Mouse (Mus musculus): ENCODE measurements around the gene Iqck. TPM values are rescaled to one million over a fixed set of nuclear protein-coding genes. Genes with fewer than 3 reads are reported as not detected.

Iqck gene
- polyA plus RNA-seq, 2 experiments: 0.22 to 0.40 TPM

DNA sequence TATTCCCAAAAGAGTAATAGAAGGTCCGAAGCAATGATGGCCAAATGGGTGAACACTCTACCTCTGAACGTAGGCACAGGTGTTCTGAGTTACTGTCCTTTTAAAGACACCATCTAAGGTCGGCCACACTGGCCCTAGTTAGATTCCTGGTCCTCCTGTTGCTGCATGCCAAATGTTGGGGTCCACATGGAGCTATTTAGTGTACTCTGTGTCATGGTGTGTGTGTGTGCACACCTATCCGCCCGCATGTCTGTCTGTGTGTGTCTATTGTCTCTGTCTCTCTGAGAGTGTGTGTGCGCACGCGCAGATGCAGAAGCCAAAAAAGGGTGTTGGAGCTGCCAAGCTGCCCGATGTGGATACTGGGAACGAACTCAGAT lies 121.6 kb downstream of the Iqck start:
- no peak for DNase-seq (ENCODE audit: low read depth in 3 of 3, low spot score in 3 of 3)
- TF ChIP-seq EP300 (IDR thresholded peaks at IDR 0.05; ENCODE audit: low read depth) (no peak), CTCF (IDR thresholded peaks at IDR 0.05; ENCODE audit: low read depth) (no peak)
- H3K9me3 ChIP-seq (ENCODE audit: control insufficient read depth, low read length): no peaks in the 10 kb centered on the region
- ATAC-seq (ENCODE audit: insufficient read depth): no peak
- H3K36me3 ChIP-seq (replicated peaks; ENCODE audit: control insufficient read depth, insufficient read depth, low read depth): no peaks in the 10 kb centered on the region
- no peak overlapping the region for H3K27ac ChIP-seq
- H3K4me1 ChIP-seq (replicated peaks; ENCODE audit: control insufficient read depth in 2 of 2, insufficient read depth in 2 of 2, low read length in 1 of 2): no peaks in the 10 kb centered on the region
- H3K27me3 ChIP-seq (ENCODE audit: control insufficient read depth, insufficient read depth, low read length): no peaks in the 10 kb centered on the region
- no peak overlapping the region for H3K4me2 ChIP-seq (ENCODE audit: low read depth)
- no peak overlapping the region for H3K4me3 ChIP-seq (ENCODE audit: insufficient read depth in 1 of 2, low read depth in 2 of 2, low read length in 2 of 2)
- WGBS (ENCODE audit: insufficient replicate concordance): 68% methylated on average over 10 of the region's 10 CpGs
- no peak overlapping the region for H3K9ac ChIP-seq (replicated peaks)

DNA sequence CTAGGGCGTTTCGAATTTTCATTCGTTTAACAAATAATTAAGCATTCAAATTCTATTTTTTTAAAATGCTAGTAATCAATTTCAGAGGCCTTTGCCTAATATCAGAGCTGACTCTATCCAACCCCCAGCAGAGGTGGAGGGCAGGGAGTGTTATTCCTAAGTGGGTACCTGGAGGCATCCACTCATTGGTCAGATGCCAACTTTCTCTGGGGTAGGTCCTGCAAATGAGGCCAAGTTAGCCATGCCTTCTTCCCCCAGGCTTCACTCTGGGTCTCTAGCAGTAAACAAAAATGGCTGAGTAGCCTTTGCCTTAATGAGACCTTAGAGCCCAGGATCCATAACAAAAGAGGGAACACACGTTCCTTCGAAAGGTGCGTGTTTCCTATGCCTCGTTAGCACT lies 123.6 kb downstream of the Iqck start:
- Histone ChIP-seq H3K9ac (replicated peaks) (no peak overlapping the region), H3K9me3 (ENCODE audit: control insufficient read depth, low read length) (no peaks in the 10 kb centered on the region), H3K27me3 (ENCODE audit: control insufficient read depth, insufficient read depth, low read length) (no peaks in the 10 kb centered on the region), H3K4me3 (ENCODE audit: insufficient read depth in 1 of 2, low read depth in 2 of 2, low read length in 2 of 2) (no peak overlapping the region), H3K4me1 (replicated peaks; ENCODE audit: control insufficient read depth in 2 of 2, insufficient read depth in 2 of 2, low read length in 1 of 2) (no peaks in the 10 kb centered on the region), H3K4me2 (ENCODE audit: low read depth) (no peak overlapping the region), H3K36me3 (replicated peaks; ENCODE audit: control insufficient read depth, insufficient read depth, low read depth) (no peaks in the 10 kb centered on the region), H3K27ac (no peak overlapping the region)
- WGBS (ENCODE audit: insufficient replicate concordance): 75% methylated on average over 7 of the region's 7 CpGs
- no peak for TF ChIP-seq EP300 (IDR thresholded peaks at IDR 0.05; ENCODE audit: low read depth)
- TF ChIP-seq CTCF (IDR thresholded peaks at IDR 0.05; ENCODE audit: low read depth): no peak
- no peak for ATAC-seq (ENCODE audit: insufficient read depth)
- no peak for DNase-seq (ENCODE audit: low read depth in 3 of 3, low spot score in 3 of 3)

DNA sequence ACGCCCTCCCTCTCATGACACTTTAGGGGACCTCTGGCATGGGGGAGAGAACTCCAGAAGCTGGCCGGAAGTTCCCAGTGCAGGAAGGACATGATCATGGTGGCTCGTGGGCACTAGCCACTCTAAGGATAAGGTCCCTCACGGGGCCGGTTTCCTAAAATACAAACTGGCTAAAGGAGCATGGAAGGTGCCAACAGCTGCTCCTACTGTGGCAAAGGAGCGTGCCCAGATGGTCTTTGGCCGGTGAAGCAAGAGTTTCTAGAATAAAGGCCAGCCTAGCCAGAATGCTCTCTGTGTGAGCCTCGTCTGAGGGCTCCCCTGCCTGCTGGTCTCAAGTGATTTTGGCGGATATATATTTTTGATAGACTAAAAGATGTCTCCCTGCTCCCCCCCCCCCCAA lies 124.2 kb downstream of the Iqck start:
- Histone ChIP-seq H3K9me3 (ENCODE audit: control insufficient read depth, low read length) (no peaks in the 10 kb centered on the region), H3K27ac (no peak overlapping the region), H3K4me2 (ENCODE audit: low read depth) (no peak overlapping the region), H3K27me3 (ENCODE audit: control insufficient read depth, insufficient read depth, low read length) (no peaks in the 10 kb centered on the region), H3K4me3 (ENCODE audit: insufficient read depth in 1 of 2, low read depth in 2 of 2, low read length in 2 of 2) (no peak overlapping the region), H3K9ac (replicated peaks) (no peak overlapping the region), H3K36me3 (replicated peaks; ENCODE audit: control insufficient read depth, insufficient read depth, low read depth) (no peaks in the 10 kb centered on the region), H3K4me1 (replicated peaks; ENCODE audit: control insufficient read depth in 2 of 2, insufficient read depth in 2 of 2, low read length in 1 of 2) (no peaks in the 10 kb centered on the region)
- ATAC-seq (ENCODE audit: insufficient read depth) (no peak), DNase-seq (ENCODE audit: low read depth in 3 of 3, low spot score in 3 of 3) (no peak)
- TF ChIP-seq CTCF (IDR thresholded peaks at IDR 0.05; ENCODE audit: low read depth) (no peak), EP300 (IDR thresholded peaks at IDR 0.05; ENCODE audit: low read depth) (no peak)
- 52% methylated on average over 9 of the region's 9 CpGs for WGBS (ENCODE audit: insufficient replicate concordance)

DNA sequence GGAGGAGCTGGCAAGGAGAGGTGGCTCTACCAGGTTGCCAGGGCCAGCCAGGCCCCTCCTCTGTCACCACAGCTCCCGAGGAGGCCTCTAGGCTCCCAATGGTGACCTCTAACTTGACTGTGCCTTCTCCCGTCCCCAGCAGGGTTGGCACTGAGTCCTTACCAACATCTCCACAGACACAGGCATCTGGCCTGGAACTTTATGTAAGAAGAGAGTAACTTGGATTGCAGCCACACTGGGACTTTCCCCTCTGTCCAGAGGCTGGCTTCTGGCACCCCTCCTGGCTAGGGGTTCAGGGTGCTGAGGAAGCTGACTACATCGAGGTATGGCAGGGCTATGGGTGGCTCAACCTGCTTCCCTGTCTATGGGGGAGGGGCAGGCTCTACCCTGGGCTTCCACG lies 125.8 kb downstream of the Iqck start:
- Histone ChIP-seq H3K9me3 (ENCODE audit: control insufficient read depth, low read length) (no peaks in the 10 kb centered on the region), H3K27me3 (ENCODE audit: control insufficient read depth, insufficient read depth, low read length) (no peaks in the 10 kb centered on the region), H3K4me3 (ENCODE audit: insufficient read depth in 1 of 2, low read depth in 2 of 2, low read length in 2 of 2) (no peak overlapping the region), H3K9ac (replicated peaks) (no peak overlapping the region), H3K36me3 (replicated peaks; ENCODE audit: control insufficient read depth, insufficient read depth, low read depth) (no peaks in the 10 kb centered on the region), H3K4me2 (ENCODE audit: low read depth) (no peak overlapping the region), H3K27ac (no peak overlapping the region), H3K4me1 (replicated peaks; ENCODE audit: control insufficient read depth in 2 of 2, insufficient read depth in 2 of 2, low read length in 1 of 2) (no peaks in the 10 kb centered on the region)
- no peak for DNase-seq (ENCODE audit: low read depth in 3 of 3, low spot score in 3 of 3)
- ATAC-seq (ENCODE audit: insufficient read depth): no peak
- 34% methylated on average over 4 of the region's 4 CpGs for WGBS (ENCODE audit: insufficient replicate concordance)
- TF ChIP-seq CTCF (IDR thresholded peaks at IDR 0.05; ENCODE audit: low read depth): no peak
- no peak for TF ChIP-seq EP300 (IDR thresholded peaks at IDR 0.05; ENCODE audit: low read depth)

GRCm38 (mm10) chr7:118981831-118982230 lies 126.3 kb downstream of the Iqck start:
- H3K4me3 ChIP-seq (ENCODE audit: insufficient read depth in 1 of 2, low read depth in 2 of 2, low read length in 2 of 2): no peak overlapping the region
- WGBS (ENCODE audit: insufficient replicate concordance): 69% methylated on average over 5 of the region's 5 CpGs
- H3K9me3 ChIP-seq (ENCODE audit: control insufficient read depth, low read length): no peaks in the 10 kb centered on the region
- TF ChIP-seq EP300 (IDR thresholded peaks at IDR 0.05; ENCODE audit: low read depth) (no peak), CTCF (IDR thresholded peaks at IDR 0.05; ENCODE audit: low read depth) (no peak)
- no peak overlapping the region for H3K9ac ChIP-seq (replicated peaks)
- no peaks in the 10 kb centered on the region for H3K4me1 ChIP-seq (replicated peaks; ENCODE audit: control insufficient read depth in 2 of 2, insufficient read depth in 2 of 2, low read length in 1 of 2)
- no peak for ATAC-seq (ENCODE audit: insufficient read depth)
- no peak for DNase-seq (ENCODE audit: low read depth in 3 of 3, low spot score in 3 of 3)
- H3K27ac ChIP-seq: no peak overlapping the region
- no peaks in the 10 kb centered on the region for H3K36me3 ChIP-seq (replicated peaks; ENCODE audit: control insufficient read depth, insufficient read depth, low read depth)
- no peak overlapping the region for H3K4me2 ChIP-seq (ENCODE audit: low read depth)
- no peaks in the 10 kb centered on the region for H3K27me3 ChIP-seq (ENCODE audit: control insufficient read depth, insufficient read depth, low read length)

All from liver, embryonic 14.5 days (tissue).